Mouse (Mus musculus): Measurements from ENCODE around the gene Slc17a5. TPM values are rescaled to one million over a fixed set of nuclear protein-coding genes. Genes with fewer than 3 reads are reported as not detected.

The Slc17a5 gene
- 1 to 10 TPM; 4.1 to 5.7 TPM for total RNA-seq (2021)
- long read RNA-seq, experiment 1, transcript Slc17a5-201 (11 exons, 3,236 nt), result major isoform, 7 of 9 reads
- long read RNA-seq, experiment 1, partial matches to known transcripts, result 0 of 9 reads
- long read RNA-seq, experiment 1, other reads (novel, unspliced or antisense), result 2 of 9 reads
- long read RNA-seq, experiment 2, partial matches to known transcripts, result 1 of 4 reads
- long read RNA-seq, experiment 2, other reads (novel, unspliced or antisense), result 1 of 4 reads

DNA sequence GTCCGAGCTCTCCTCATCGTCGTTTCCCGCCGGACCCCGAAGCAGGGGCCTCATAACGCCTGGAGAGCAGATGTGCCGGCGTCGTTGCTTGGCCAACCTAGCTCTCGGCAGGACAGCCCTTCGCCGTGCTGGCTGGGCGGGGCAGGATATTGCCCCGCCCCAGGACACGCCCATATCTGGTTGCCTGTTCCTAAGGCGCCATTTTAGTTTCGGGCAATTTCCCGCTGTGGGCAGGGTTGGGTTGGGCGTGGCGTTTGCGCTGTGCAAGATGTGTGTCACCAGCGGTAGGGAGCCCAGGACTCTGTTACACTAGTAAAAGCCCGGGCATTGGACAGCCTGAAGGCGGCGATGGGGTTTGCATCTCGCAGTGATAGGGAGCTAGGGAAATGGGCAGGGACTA lies at the start of gene Slc17a5:
Gene Slc17a5, minus strand, starts transcription at position 128 of the 400 bp plus-strand sequence.
- DNase-seq, result peak; percentile 91

DNA sequence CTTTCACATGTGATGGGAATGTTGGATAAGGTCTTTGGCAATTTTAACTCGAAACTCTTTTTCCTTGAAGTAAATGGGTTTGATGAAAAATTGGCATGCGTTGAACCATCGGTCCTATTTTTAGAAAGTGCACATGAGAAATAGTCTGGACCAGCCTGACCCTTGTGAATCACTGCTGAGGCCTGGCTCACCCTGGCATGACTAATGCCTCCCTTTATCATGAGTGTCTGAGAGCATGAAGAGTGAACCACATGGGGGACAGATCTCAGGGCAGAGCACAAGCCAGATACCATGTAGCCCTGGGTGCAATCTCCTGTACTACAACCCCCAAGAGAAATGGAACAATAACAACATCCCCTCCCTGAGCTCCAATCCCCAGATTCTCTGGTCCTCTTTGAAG lies 46.1 kb upstream of the Slc17a5 start:
- no peak for DNase-seq

DNA sequence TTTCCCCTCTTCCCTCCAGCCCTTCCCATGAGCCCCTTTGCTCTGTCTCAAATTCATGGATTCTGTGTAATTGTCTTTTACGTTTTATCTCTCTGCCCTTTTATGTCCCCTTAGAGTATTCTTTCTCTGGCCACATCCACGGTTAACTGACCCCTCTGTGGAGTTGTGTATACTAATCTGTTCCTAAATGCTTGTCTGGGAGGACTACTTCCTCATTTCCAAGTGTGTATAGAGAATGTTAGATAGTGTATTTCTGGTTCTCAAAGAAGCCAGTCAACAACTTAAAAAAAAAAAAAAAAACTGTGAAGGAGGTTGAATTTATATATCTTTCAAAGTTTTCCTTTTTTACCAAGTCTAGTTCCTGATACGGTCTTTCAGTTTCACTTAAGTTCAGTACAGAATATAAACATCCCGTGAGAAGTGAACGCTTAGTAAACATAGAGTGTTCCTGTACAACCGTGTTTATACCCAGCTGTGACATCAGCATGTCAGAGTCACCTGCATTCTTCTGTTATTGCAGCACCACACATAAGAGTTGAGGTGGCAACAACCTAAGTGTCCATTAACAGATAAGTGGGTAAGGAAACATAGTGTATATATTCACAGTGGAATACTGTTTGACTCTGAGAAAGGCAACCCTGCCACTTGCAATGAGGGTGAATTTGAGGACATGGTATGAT lies 44.1 kb upstream of the Slc17a5 start:
- no peak for DNase-seq

DNA sequence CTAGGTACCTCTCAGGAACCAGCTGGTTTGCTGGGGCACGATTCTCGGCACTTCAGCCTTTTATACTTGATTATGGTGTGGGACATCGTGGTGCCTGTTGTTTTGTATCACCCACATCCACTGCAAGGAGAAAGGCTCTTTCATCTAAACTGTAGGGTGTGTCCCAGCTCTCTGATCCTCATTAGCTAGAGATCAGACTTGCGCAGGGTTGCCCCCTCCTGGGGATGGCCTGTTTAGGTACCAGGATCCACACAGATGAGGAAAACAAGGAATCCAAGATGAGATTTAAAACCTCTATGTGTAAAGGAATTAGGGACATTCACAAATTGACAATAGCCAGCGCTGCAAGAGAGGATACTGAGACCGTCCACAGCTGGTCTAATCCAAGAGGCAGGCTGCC lies 42.1 kb upstream of the Slc17a5 start:
- DNase-seq, result no peak

DNA sequence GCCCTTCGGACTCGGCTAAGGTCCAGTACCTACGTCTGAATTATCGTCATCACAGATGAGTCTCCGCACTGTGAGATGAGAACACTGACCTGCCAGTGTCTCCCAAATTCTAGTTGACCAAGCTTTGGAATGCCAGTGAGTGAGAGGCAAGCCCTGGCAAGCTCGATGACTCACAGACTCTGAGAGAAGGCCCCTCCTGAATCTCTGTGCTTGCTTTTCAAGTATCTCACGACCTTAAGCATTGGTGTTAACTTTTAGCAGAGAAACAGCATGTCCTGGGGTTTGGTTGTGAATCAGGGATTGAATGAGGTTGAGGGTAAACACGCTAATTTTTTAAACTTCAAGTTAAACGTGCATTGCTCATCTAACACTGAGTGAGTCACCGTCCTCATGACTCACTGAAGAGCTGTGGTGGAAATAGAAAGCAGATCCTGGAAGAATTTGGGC lies 35.5 kb upstream of the Slc17a5 start:
- no peak for DNase-seq

DNA sequence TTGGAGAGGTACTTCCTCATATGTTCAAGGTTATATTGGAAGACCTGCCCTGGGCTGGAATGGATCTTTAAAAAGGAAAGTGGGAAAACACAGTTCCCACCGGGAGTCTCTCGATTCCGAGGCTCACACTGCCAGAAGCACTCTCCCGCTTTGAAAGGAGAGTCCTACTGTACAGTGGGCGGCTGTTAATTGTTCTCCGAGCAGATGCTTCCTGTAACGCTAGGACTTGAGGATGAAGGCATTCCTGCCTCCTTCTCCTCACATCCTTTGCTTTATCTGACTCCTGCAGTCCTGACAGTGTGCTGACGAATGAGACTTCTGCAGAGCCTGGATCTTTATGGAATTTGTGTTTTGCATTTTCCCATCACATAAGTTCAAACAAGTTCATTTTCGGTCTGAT lies 31.4 kb upstream of the Slc17a5 start:
- no peak for DNase-seq

DNA sequence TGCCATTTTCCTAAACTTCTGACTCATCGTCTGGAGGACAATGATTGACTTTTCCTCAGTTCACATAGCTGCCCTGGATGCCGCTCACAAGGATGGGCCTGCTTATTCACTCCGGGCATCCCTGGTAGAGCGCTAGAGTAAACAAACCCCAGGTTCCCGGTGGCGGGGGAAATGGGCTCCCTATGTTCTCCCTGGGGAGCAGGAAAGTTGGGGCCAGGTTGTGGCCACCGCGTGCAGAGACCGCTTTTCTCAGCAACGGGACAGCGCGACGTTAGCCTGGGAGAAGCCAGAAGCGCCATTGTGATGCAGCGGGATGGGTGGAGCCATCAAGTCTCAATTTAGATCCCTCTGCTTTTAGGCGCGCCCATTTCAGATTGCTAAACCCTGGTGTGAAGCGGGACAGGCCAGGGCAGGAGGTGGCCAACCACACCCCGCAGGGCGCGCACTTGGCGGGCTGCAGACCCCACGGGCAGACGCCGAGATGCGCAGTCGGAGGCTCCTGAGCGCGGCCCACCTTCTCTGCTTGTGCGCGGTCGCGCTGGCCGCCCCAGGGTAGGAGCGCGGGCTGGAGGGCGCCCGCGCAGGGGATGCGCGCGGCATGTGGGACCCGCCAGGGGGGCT lies 27.7 kb upstream of the Slc17a5 start, which contains the start of gene Cd109:
Gene Cd109, plus strand, starts transcription at position 146 of the 621 bp plus-strand sequence.
- peak; percentile 30 for DNase-seq

DNA sequence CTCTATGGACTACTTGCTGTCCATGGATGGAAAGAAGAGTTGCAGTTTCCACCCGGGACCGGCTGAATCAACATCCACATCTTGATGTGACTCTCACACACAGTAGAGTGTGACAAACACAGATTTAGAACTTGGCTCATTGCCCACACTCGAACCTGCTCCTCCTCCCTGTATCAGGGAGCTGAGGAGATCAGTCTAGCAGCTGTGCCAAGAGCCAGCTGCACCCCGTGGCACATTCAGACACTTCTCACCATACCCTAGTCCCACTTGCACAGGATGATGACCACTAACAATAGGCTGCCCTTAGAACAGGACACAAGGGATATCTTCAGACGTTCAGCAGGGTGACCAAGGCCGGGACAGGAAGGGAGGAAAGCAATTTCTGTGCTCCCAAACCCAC lies 26.4 kb upstream of the Slc17a5 start:
- DNase-seq, result no peak

DNA sequence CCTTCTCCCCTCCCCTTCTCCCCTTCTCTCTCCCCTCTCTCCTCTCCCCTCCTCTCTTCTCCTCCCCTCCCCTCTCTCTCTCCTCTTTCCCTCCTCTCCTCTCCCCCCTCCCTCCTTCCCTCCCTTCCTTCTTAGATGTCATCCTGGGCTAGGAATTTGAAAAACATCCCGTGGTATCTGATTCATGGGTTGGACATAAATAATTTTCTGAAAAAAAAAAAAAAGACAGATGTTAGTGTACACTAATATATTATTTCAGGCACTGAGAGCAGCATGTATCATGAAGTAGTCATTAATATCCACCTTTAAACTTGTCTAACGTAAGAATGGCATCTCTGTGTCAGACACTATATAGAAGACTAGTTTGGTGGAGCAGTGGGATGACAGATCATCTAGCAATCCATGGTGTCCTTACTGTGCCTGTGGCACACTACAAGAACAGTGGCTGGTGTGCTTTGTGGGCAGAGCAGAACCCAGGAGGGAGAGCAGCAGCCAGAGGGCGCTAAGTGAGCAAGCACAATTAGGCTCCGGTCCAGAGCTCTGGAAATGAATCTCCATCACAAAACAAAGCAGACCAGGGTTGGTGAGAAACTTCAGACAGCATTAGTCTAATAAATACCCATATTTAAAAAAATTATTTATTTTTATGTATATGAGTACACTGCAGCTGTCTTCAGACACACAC lies 13.3 kb upstream of the Slc17a5 start:
- peak; percentile 25 for DNase-seq

DNA sequence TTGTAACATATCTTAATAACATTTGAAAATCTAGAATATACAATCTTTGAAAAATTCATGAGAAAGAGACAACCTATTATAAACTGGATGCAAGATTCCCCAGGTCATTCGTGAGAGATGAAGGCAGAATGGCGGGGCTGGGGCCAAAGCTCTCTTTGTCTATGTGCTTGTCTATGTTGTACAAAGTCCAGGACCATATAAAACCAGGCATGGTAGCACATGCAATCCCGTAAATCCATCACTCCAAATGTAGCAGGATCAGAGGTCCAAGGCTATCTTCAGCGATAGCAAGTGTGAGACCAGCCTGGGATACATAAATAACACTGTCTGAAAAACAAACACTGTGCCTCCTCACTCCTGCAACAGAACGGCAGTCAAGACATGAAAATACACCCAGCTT lies 12.1 kb upstream of the Slc17a5 start:
- no peak for DNase-seq

DNA sequence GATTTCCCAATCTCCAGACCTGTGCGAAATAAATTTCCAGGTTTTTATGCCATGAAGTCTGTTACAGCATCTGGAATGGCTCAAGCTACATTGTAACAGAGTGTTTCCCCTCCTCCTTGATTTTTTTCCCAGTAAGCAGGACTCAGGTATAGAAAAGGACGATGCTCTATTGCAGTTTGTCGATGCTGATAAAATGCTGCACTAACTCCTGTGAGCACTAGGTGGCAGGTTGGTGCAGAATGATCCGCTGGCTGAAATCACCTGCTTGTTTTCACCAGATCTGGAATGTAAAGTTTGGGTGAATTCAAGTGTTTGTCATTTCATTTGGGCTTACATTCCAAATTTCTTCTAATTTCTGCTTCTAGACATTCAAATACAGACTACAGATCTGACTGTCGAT lies 9.0 kb upstream of the Slc17a5 start:
- DNase-seq, result peak; percentile 19

DNA sequence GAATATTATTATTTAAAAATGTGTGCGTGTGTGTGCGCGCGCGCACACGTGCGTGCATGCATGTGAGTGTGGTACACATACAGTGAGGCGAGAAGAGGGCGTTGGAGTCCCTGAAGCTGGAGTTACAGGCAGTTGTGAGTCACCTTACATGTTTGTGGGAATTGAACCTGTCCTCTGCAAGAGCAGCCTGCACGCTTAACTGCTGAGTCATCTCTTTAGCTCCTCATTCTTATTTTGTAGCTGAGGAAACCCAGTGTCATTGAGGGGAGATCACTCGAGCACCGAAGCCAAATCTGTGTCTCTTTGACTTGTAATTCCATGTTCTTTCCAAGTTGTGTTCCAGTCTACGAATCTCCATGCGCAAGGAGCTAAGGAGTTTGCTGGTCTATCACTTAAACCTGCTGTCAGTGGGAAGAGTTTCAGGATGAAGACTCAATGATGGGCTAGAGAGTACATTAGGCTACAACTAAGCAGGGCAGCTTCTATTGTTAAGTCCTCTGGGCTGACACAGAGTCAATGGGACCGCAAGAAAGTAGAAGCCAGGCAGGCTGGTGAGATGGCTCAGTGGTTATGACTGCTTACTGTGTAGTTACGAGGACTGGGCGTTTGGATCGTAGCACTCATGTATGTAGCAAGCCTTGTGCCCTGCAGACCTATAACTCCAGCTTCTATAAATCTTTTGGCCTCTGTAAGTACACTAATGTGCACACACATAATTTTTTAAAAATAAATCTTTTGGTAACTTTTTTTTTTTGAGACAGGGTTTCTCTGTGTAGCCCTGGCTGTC lies 8.1 kb upstream of the Slc17a5 start:
- no peak for DNase-seq

DNA sequence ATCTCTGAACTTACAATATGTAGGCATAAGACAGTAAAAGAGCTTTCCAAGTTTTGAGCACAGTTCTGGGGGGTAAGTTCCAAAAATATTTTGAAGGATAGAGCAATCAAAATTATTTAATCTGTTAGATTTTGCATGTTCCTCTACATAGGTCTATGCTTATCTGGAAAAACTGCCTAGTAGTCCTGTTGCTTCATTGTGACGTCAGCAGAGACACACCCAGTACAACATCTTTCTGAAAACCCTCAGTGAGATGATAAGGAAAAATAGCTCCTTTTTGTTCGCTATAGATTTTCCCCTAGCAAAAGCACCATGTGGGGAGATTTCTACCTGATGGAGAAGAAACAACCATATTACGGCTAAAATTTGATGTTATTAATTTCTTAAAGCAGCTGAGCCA lies 7.4 kb upstream of the Slc17a5 start:
- DNase-seq, result no peak

DNA sequence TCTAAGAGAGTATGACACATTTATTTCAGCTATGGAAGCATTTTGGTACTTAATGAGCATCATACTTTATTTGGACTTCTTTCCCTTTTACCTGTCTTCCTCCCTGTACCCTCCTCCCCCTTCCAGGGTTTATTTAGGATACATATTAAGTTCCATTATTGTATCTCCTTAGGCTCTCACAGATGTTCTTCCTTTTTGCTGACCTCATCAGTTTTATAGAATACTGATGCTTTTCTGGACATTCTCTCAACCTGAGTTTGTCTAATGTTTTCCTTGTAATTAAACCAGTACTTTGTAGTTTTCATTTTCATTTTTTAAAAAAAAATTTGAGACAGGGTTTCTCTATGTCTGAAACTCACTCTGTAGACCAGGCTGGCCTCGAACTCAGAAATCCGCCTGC lies 2.6 kb upstream of the Slc17a5 start:
- DNase-seq, result no peak

DNA sequence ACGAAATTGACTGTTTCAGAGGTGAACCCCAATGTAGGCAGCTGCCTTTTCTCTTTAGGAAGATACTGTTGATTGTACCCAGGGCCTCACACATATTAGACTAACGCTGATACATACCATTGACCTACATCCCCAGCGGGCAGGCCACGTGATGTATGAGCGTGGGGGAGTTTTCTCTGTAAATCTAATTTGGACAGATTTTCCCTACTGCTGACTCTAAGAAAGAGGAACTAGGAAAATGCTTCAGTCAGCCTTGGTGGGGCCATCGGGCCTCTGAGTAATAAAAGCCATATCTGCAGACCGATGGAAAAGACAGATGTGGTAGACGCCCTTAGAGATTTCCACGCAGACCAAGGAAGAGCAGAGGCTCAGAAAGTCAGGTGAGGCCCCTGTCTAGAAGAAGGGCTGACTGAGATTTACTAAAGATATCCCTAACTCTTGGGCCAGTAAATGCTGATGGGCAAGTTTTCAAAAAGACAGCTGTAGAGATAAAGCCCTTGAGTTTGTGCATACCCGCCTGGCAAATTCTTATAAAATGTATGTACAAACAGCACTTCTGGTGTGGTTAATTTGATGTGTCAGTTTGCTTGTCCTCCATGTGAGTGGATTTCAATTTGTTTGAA lies 681 bp upstream of the Slc17a5 start:
- DNase-seq, result peak; percentile 12

DNA sequence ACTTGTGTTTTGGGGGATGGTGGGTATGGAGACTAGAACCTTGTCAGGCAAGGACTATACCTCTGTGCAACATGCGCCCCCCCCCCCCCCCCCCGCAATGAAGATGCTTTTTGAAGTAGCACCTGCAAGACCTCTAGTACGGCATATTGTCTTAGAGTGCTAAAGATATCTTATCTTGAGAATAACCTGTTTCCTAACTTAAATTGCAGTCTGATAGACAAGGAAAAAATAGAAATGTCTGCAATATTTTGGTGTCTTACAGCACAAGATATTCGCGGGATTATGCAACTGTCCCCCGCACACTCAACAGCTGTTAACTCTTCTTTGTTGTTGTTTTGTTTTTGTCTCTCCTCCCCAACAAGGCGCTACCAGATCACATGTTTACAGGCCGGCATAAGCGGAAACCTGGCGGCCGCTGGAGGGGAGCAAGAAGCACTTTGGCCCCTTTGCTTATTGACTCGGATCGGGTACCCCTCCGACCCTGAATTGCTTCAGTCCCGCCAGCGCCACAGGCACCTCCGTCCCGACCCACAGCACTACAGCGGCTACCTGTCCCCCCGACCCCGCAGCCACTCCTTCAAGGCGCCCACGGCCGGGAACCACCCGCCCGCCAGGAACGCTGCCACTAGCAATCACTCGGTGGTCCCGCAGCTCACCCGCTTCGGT lies 490 bp downstream of the Slc17a5 start:
- DNase-seq, result no peak

DNA sequence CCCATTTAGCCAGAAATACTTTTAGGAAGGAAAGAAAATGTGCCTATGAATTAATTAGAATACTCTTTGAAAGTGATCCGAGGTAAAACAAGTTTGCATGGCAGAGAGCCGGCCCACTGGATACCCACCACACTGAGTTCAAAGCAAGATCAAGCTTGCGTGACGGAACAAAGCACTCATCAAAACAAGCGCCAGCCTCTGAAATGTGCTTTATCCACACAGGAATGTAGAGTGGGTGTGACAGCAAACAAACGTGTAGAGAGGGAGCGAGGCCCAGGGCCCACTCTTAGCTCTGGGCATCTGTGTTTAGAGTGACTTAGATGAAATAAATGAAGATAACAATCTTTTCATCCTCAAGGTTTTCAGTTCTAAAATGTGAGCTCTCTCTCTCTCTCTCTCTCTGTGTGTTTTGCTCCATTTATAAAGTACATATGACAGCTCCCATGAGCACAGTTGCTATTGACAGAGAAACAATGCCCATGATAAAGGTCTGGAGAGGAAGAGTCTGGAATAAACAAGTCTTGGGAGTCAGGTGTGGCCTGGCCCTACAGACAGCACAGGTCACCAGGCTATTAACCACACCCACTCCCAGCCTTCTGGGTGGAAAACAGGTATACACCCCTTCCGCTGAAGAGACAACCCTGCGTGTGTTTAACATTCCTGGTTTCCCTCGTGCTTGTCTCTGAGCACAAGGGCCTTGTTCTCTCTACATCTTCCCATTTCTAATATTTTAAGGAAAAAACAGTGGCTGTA lies 8.0 kb downstream of the Slc17a5 start:
- no peak for DNase-seq

DNA sequence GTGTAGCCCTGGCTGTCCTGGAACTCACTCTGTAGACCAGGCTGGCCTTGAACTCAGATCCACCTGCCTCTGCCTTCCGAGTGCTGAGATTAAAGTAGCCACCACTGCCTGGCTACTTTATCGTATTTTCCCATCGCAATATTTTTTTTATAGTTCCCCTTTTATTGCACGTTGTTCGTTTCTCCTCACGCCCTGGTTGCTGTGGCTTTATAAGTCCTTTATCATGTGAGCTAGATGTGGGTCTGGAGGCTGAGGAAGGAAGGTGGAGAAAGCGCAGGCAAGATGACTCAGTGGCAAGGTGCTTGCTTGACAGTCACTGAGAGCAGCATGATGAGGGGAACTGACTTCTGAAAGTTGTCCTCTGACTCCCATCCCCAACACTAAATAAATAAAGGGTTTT lies 9.0 kb downstream of the Slc17a5 start:
- DNase-seq, result no peak

DNA sequence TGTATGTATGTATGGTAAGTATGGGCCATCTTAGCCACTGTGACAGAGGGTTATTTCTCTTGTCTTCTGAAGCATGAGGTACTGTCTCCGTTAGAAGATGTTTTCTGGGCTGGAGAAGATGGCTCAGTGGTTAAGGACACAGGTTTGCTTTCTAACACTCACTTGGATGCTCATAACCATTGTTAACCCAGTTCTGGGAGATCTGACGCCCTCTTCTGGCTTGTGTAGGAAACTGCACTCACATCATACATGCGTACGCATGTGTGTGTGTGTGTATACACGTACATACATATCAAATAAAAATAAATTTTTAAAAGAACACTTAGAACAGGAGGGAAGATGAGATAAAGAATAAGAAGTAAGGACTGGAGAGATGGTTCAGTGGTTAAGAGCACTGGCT lies 11.4 kb downstream of the Slc17a5 start:
- DNase-seq, result no peak

DNA sequence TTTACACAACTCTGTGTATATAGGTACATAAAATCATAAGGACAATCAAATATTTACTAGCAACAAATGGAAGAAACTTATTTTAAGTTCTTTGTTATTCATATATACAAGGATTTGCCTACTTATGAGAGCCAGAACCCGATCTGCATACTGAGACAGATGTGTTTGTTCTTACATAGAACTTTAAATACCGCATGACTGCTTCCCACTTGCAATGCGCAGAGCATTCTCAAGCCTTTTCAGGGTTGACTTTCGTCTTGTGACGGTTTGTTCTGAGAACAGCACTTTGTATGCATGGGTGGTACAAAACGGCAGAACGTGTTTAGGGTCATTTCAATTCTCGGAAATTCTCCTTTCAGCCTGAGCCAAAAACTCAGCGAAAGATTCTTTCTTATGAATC lies 17.9 kb downstream of the Slc17a5 start:
- no peak for DNase-seq
